Mouse (Mus musculus): ENCODE measurements around the gene Nt5c3b.

DNA sequence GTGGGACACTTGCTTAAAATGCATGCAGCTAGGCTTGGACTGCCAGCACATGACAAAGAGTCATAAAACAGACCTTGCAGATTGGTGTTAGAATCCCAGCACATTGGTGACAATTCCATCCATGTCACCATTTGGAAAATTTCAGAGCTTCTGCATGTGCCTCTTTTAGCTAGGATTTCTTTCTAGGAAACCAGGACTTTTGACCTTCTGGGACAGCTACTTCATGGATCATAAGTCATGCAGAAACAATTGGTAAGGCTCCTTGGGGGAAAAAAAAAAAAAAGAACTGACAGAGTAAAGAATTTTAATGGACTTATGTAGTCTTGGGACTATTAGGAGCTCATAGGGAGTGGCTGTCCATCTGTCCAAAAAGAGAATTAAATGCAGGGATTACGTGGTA is 3.7 kb downstream of the Nt5c3b start:
- TF ChIP-seq CHD2 (IDR thresholded peaks at IDR 0.05; ENCODE audit: low read depth, low read length): no peak
- no peak for TF ChIP-seq HCFC1 (IDR thresholded peaks at IDR 0.05; ENCODE audit: borderline replicate concordance, insufficient read depth, low read length)
- no peak for TF ChIP-seq ZC3H11A (IDR thresholded peaks at IDR 0.05; ENCODE audit: borderline replicate concordance, low read depth, low read length)
- no peak for TF ChIP-seq MAFK (IDR thresholded peaks at IDR 0.05; ENCODE audit: insufficient read depth, low read depth, low read length)
- no peak for TF ChIP-seq ZNF384 (IDR thresholded peaks at IDR 0.05; ENCODE audit: low read depth, low read length)
